Mouse (Mus musculus) stomach, embryonic 16.5 days (tissue): Measurements from ENCODE around the gene Prr5l. TPM values are rescaled to one million over a fixed set of nuclear protein-coding genes. Genes with fewer than 3 reads are reported as not detected.

Experiments used
- ATAC-seq: fragments of 200-750 bp; cut with Nextera tagmentation; 2 replicates; pipeline ENCODE4 v1.8.0; 2017; ENCODE audit warnings: moderate number of reproducible peaks, moderate TSS enrichment; ENCODE audit not compliant: insufficient read depth, low FRiP score
- H3K27ac ChIP-seq: fragments of 300-500 bp; sonication (generic); 2 replicates; pipeline ENCODE4 v1.5.1; 2014; ENCODE audit warnings: low read length
- H3K27me3 ChIP-seq: fragments of 300-500 bp; sonication (generic); 2 replicates; pipeline ENCODE4 v1.6.1; 2014; ENCODE audit warnings: low read length, control low read depth, mixed read lengths; ENCODE audit not compliant: control insufficient read depth, insufficient read depth
- H3K36me3 ChIP-seq: fragments of 300-500 bp; sonication (generic); 2 replicates; pipeline ENCODE4 v1.6.1; 2014; ENCODE audit warnings: low read length; ENCODE audit not compliant: control insufficient read depth, insufficient read depth
- H3K4me1 ChIP-seq: fragments of 300-500 bp; sonication (generic); 2 replicates; pipeline ENCODE4 v1.6.1; 2014; ENCODE audit warnings: low read length, control low read depth, mixed read lengths; ENCODE audit not compliant: control insufficient read depth, insufficient read depth
- H3K4me2 ChIP-seq: fragments of 300-500 bp; sonication (generic); 2 replicates; pipeline ENCODE4 v1.6.1; 2014; ENCODE audit warnings: low read depth, low read length, mixed read lengths
- H3K4me3 ChIP-seq: fragments of 300-500 bp; sonication (generic); replicated peaks from 2 replicates; pipeline ENCODE4 v1.5.1; 2014; ENCODE audit warnings: mild to moderate bottlenecking, low read length
- H3K9ac ChIP-seq: fragments of 300-500 bp; sonication (generic); 2 replicates; pipeline ENCODE4 v1.6.1; 2014; ENCODE audit warnings: low read length
- H3K9me3 ChIP-seq: fragments of 300-500 bp; sonication (generic); replicated peaks from 2 replicates; pipeline ENCODE4 v1.6.1; 2016; ENCODE audit warnings: low read length, control low read depth; ENCODE audit not compliant: control insufficient read depth
- WGBS: fragments of 180-500 bp; shearing (Covaris S2); extraction: QIAGEN DNeasy Blood & Tissue Kit; methylation state at CpG from one replicate; pipeline ENCODE4 v1.1.7; 2014; 5-methylcytosine and 5-hydroxymethylcytosine counted together
- polyA plus RNA-seq: library from polyadenylated mRNA; unstranded; fragments of >200 nt; fragmentation: Nextera tagmentation; extraction: Ambion mirVana; gene quantifications from 2 replicates; pipeline ENCODE4 v1.2.1, GENCODE M21; 2015

The Prr5l gene
- polyA plus RNA-seq, 1 experiment from 2014 or later: 9.4 TPM

- Histone ChIP-seq H3K9ac (peak overlapping the region; percentile 66), H3K27ac (peak overlapping the region; percentile 65), H3K27me3 (0 out of 2 replicates have a peak, but pooled peaks cover 3% of the 10 kb centered on the region), H3K36me3 (no peaks in the 10 kb centered on the region), H3K4me2 (peak overlapping the region; percentile 85), H3K4me3 (peak overlapping the region; percentile 53), H3K4me1 (peaks cover 4% of the 10 kb centered on the region; the same call in 1 of the 2 replicates), H3K9me3 (no peaks in the 10 kb centered on the region)
- peak; percentile 61 for ATAC-seq
- WGBS: under 1% methylated on average over 49 of the region's 49 CpGs
These were observed 85.5 kb downstream of the Prr5l start for GRCm38 (mm10) chr2:101797166-101797900.

- H3K36me3 ChIP-seq: no peaks in the 10 kb centered on the region
- peak overlapping the region; percentile 65 for H3K27ac ChIP-seq
These were observed 86.3 kb downstream of the Prr5l start for GRCm38 (mm10) chr2:101796287-101797115.

GRCm38 (mm10) chr2:101792130-101792529 is 90.7 kb downstream of the Prr5l start:
- Histone ChIP-seq H3K4me1 (peaks cover 4% of the 10 kb centered on the region; the same call in 1 of the 2 replicates), H3K36me3 (no peaks in the 10 kb centered on the region), H3K27ac (no peak overlapping the region), H3K27me3 (no peaks in the 10 kb centered on the region), H3K4me3 (no peak overlapping the region), H3K4me2 (no peak overlapping the region), H3K9me3 (no peaks in the 10 kb centered on the region), H3K9ac (no peak overlapping the region)
- WGBS: 63% methylated on average over 4 of the region's 4 CpGs
- no peak for ATAC-seq

More at GRCm38 (mm10) chr2:101796287-101797115, 86.3 kb downstream of the Prr5l start:
- H3K27me3 ChIP-seq: 0 out of 2 replicates have a peak, but pooled peaks cover 3% of the 10 kb centered on the region
- WGBS: 1% methylated on average over 55 of the region's 55 CpGs
- H3K9ac ChIP-seq: peak overlapping the region; percentile 66
- H3K9me3 ChIP-seq: no peaks in the 10 kb centered on the region
- H3K4me1 ChIP-seq: peaks cover 4% of the 10 kb centered on the region; the same call in 1 of the 2 replicates
- peak; percentile 68; the same call in 1 of the 2 replicates for ATAC-seq
- peak overlapping the region; percentile 53 for H3K4me3 ChIP-seq
- peak overlapping the region; percentile 85 for H3K4me2 ChIP-seq

- WGBS: 62% methylated on average over 5 of the region's 5 CpGs
These were observed 99.6 kb downstream of the Prr5l start for GRCm38 (mm10) chr2:101783255-101783654.

GRCm38 (mm10) chr2:101781357-101781777 is 101.5 kb downstream of the Prr5l start:
- Histone ChIP-seq H3K4me2 (no peak overlapping the region), H3K9ac (no peak overlapping the region), H3K36me3 (no peaks in the 10 kb centered on the region), H3K27me3 (no peaks in the 10 kb centered on the region), H3K27ac (no peak overlapping the region), H3K9me3 (no peaks in the 10 kb centered on the region), H3K4me3 (no peak overlapping the region), H3K4me1 (no peaks in the 10 kb centered on the region)
- WGBS: 65% methylated on average over 4 of the region's 4 CpGs
- ATAC-seq: no peak

More at GRCm38 (mm10) chr2:101783255-101783654, 99.6 kb downstream of the Prr5l start:
- Histone ChIP-seq H3K4me1 (no peaks in the 10 kb centered on the region), H3K9ac (no peak overlapping the region), H3K27ac (no peak overlapping the region), H3K36me3 (no peaks in the 10 kb centered on the region), H3K4me2 (no peak overlapping the region), H3K27me3 (no peaks in the 10 kb centered on the region), H3K9me3 (no peaks in the 10 kb centered on the region), H3K4me3 (no peak overlapping the region)
- no peak for ATAC-seq

- 81% methylated on average over 6 of the region's 6 CpGs for WGBS
- no peak overlapping the region for H3K27ac ChIP-seq
- H3K9me3 ChIP-seq: no peaks in the 10 kb centered on the region
- H3K36me3 ChIP-seq: no peaks in the 10 kb centered on the region
- H3K4me1 ChIP-seq: no peaks in the 10 kb centered on the region
- no peak overlapping the region for H3K4me2 ChIP-seq
- no peak overlapping the region for H3K4me3 ChIP-seq
- no peaks in the 10 kb centered on the region for H3K27me3 ChIP-seq
- ATAC-seq: no peak
- H3K9ac ChIP-seq: no peak overlapping the region
These were observed 104.7 kb downstream of the Prr5l start for GRCm38 (mm10) chr2:101778080-101778479.

GRCm38 (mm10) chr2:101763503-101763902 is 119.3 kb downstream of the Prr5l start:
- no peak for ATAC-seq
- Histone ChIP-seq H3K9ac (no peak overlapping the region), H3K36me3 (no peaks in the 10 kb centered on the region), H3K4me2 (no peak overlapping the region), H3K4me3 (no peak overlapping the region), H3K27me3 (no peaks in the 10 kb centered on the region), H3K9me3 (no peaks in the 10 kb centered on the region), H3K4me1 (0 out of 2 replicates have a peak, but pooled peaks cover 5% of the 10 kb centered on the region), H3K27ac (no peak overlapping the region)
- 89% methylated on average over 5 of the region's 5 CpGs for WGBS

- Histone ChIP-seq H3K9me3 (no peaks in the 10 kb centered on the region), H3K27ac (peak overlapping the region; percentile 7; the same call in 1 of the 2 replicates), H3K4me1 (0 out of 2 replicates have a peak, but pooled peaks cover 5% of the 10 kb centered on the region), H3K4me2 (no peak overlapping the region), H3K27me3 (no peaks in the 10 kb centered on the region), H3K36me3 (no peaks in the 10 kb centered on the region), H3K9ac (no peak overlapping the region), H3K4me3 (no peak overlapping the region)
- no peak for ATAC-seq
- WGBS: 42% methylated on average over 4 of the region's 4 CpGs
These were observed 119.9 kb downstream of the Prr5l start for GRCm38 (mm10) chr2:101762955-101763386.
